Mouse (Mus musculus): ENCODE measurements around the gene Treml4. TPM values are rescaled to one million over a fixed set of nuclear protein-coding genes. Genes with fewer than 3 reads are reported as not detected.

Gene Treml4
- under 1 TPM in 1 of 2 experiments, not detected in 1; 0.37 TPM for polyA plus RNA-seq (2017; shearing (Covaris generic))

- ATAC-seq: no peak
These were observed at the start of gene Treml4 for GRCm38 (mm10) chr17:48263741-48264362. Treml4 (plus strand) TSS chr17:48264295.

GRCm38 (mm10) chr17:48215429-48215828 lies 48.7 kb upstream of the Treml4 start:
- ATAC-seq: no peak

GRCm38 (mm10) chr17:48230680-48231079 lies 33.4 kb upstream of the Treml4 start:
- no peak for ATAC-seq

GRCm38 (mm10) chr17:48232518-48232917 lies 31.6 kb upstream of the Treml4 start, which contains the start of gene Trem1:
Trem1 (plus strand) TSS chr17:48232768.
- no peak for ATAC-seq

GRCm38 (mm10) chr17:48233789-48234188 lies 30.3 kb upstream of the Treml4 start:
- no peak for ATAC-seq

- no peak for ATAC-seq
These were observed 29.5 kb upstream of the Treml4 start for GRCm38 (mm10) chr17:48234550-48234949.

- ATAC-seq: no peak
These were observed 28.2 kb upstream of the Treml4 start for GRCm38 (mm10) chr17:48235773-48236370.

- ATAC-seq: no peak
These were observed 26.5 kb upstream of the Treml4 start for GRCm38 (mm10) chr17:48237621-48238020.

GRCm38 (mm10) chr17:48247221-48247928 lies 16.7 kb upstream of the Treml4 start, which contains the start of gene Trem3:
Trem3 (plus strand) TSS chr17:48247777.
- ATAC-seq: no peak

GRCm38 (mm10) chr17:48249039-48249438 lies 15.1 kb upstream of the Treml4 start:
- ATAC-seq: no peak

- no peak for ATAC-seq
These were observed 14.6 kb upstream of the Treml4 start for GRCm38 (mm10) chr17:48249501-48249900.

GRCm38 (mm10) chr17:48250631-48251030 lies 13.5 kb upstream of the Treml4 start:
- ATAC-seq: no peak

GRCm38 (mm10) chr17:48256575-48256974 lies 7.5 kb upstream of the Treml4 start:
- no peak for ATAC-seq

- no peak for ATAC-seq
These were observed 2.2 kb upstream of the Treml4 start for GRCm38 (mm10) chr17:48261868-48262267.

GRCm38 (mm10) chr17:48264662-48265061 lies 567 bp downstream of the Treml4 start:
- no peak for ATAC-seq

- ATAC-seq: no peak
These were observed 2.0 kb downstream of the Treml4 start for GRCm38 (mm10) chr17:48266138-48266537.

GRCm38 (mm10) chr17:48266610-48267304 lies 2.7 kb downstream of the Treml4 start:
- no peak for ATAC-seq

- no peak for ATAC-seq
These were observed 3.5 kb downstream of the Treml4 start for GRCm38 (mm10) chr17:48267591-48267990.

GRCm38 (mm10) chr17:48268276-48268675 lies 4.2 kb downstream of the Treml4 start:
- no peak for ATAC-seq

GRCm38 (mm10) chr17:48269833-48270232 lies 5.7 kb downstream of the Treml4 start:
- ATAC-seq: no peak

GRCm38 (mm10) chr17:48272158-48272557 lies 8.1 kb downstream of the Treml4 start:
- no peak for ATAC-seq

GRCm38 (mm10) chr17:48272598-48272997 lies 8.5 kb downstream of the Treml4 start:
- no peak for ATAC-seq

- ATAC-seq: no peak
These were observed 10.0 kb downstream of the Treml4 start for GRCm38 (mm10) chr17:48274098-48274497.

All from activated CD4-positive, CD25-positive, alpha-beta regulatory T cell, adult 4 months (primary cell).